Mouse (Mus musculus) stomach, postnatal 0 days (tissue): Measurements from ENCODE around the gene Zfp950.

Experiments
- CTCF ChIP-seq: IDR thresholded peaks from 2 replicates; pipeline ENCODE4 v1.5.1; 2016; ENCODE audit warnings: antibody characterized with exemption, low read depth, mild to moderate bottlenecking, moderate library complexity
- EP300 ChIP-seq: optimal IDR thresholded peaks from 2 replicates; pipeline ENCODE3; 2016; ENCODE audit warnings: antibody characterized with exemption

- TF ChIP-seq CTCF (no peak), EP300 (no peak)
Observed at GRCm38 (mm10) chr19:61052786-61053185, 87.9 kb downstream of the Zfp950 start.
